Mouse (Mus musculus): ENCODE measurements around the gene Cyfip2.

Cyfip2 gene

GRCm38 (mm10) chr11:46312523-46313035 is at the start of gene Cyfip2:
Cyfip2 (minus strand) TSS chr11:46312859.
- no peak for DNase-seq (ENCODE audit: low spot score)

- DNase-seq (ENCODE audit: low spot score): no peak
Observed at GRCm38 (mm10) chr11:46360991-46361665, 48.5 kb upstream of the Cyfip2 start.

GRCm38 (mm10) chr11:46358369-46358768 is 45.7 kb upstream of the Cyfip2 start:
- no peak for DNase-seq (ENCODE audit: low spot score)

- no peak for DNase-seq (ENCODE audit: low spot score)
Observed at GRCm38 (mm10) chr11:46349681-46350410, 37.2 kb upstream of the Cyfip2 start.

- no peak for DNase-seq (ENCODE audit: low spot score)
Observed at GRCm38 (mm10) chr11:46348416-46348815, 35.8 kb upstream of the Cyfip2 start.

- no peak for DNase-seq (ENCODE audit: low spot score)
Observed at GRCm38 (mm10) chr11:46347756-46348155, 35.1 kb upstream of the Cyfip2 start.

GRCm38 (mm10) chr11:46343886-46344546 is 31.4 kb upstream of the Cyfip2 start:
- no peak for DNase-seq (ENCODE audit: low spot score)

- no peak for DNase-seq (ENCODE audit: low spot score)
Observed at GRCm38 (mm10) chr11:46341960-46342359, 29.3 kb upstream of the Cyfip2 start.

GRCm38 (mm10) chr11:46336020-46336419 is 23.4 kb upstream of the Cyfip2 start:
- DNase-seq (ENCODE audit: low spot score): no peak

GRCm38 (mm10) chr11:46332217-46332616 is 19.6 kb upstream of the Cyfip2 start:
- DNase-seq (ENCODE audit: low spot score): no peak

- DNase-seq (ENCODE audit: low spot score): no peak
Observed at GRCm38 (mm10) chr11:46326271-46327015, 13.8 kb upstream of the Cyfip2 start.

GRCm38 (mm10) chr11:46321559-46321958 is 8.9 kb upstream of the Cyfip2 start:
- no peak for DNase-seq (ENCODE audit: low spot score)

GRCm38 (mm10) chr11:46314534-46314933 is 1.9 kb upstream of the Cyfip2 start:
- no peak for DNase-seq (ENCODE audit: low spot score)

GRCm38 (mm10) chr11:46313851-46314250 is 1.2 kb upstream of the Cyfip2 start:
- DNase-seq (ENCODE audit: low spot score): no peak

GRCm38 (mm10) chr11:46311703-46312522 is 746 bp downstream of the Cyfip2 start:
- peak; percentile 66 for DNase-seq (ENCODE audit: low spot score)

GRCm38 (mm10) chr11:46311181-46311702 is 1.4 kb downstream of the Cyfip2 start:
- DNase-seq (ENCODE audit: low spot score): no peak

- no peak for DNase-seq (ENCODE audit: low spot score)
Observed at GRCm38 (mm10) chr11:46310647-46311063, 2.0 kb downstream of the Cyfip2 start.

- DNase-seq (ENCODE audit: low spot score): no peak
Observed at GRCm38 (mm10) chr11:46309808-46310555, 2.7 kb downstream of the Cyfip2 start.

- DNase-seq (ENCODE audit: low spot score): no peak
Observed at GRCm38 (mm10) chr11:46309111-46309741, 3.4 kb downstream of the Cyfip2 start.
